Mouse (Mus musculus): ENCODE data around the gene Vmn1r215.
"Not testable (repeated sequence)": the region's sequence is repeated elsewhere in the genome, so short reads cannot be mapped to it uniquely, and the experiment has no call there.

Vmn1r215 gene

GRCm38 (mm10) chr13:23067725-23068124 lies at the start of gene Vmn1r215:
Gene Vmn1r215, plus strand, starts transcription at chr13:23068025.
- DNase-seq (ENCODE audit: extremely low read depth, insufficient read length, low spot score): no peak

- DNase-seq (ENCODE audit: extremely low read depth, insufficient read length, low spot score): no peak
Measured at GRCm38 (mm10) chr13:23018158-23018557, 49.7 kb upstream of the Vmn1r215 start.

GRCm38 (mm10) chr13:23024812-23025211 lies 43.0 kb upstream of the Vmn1r215 start:
- no peak for DNase-seq (ENCODE audit: extremely low read depth, insufficient read length, low spot score)

GRCm38 (mm10) chr13:23030118-23030517 lies 37.7 kb upstream of the Vmn1r215 start, which contains the start of gene Vmn1r214:
Gene Vmn1r214, plus strand, starts transcription at chr13:23030418.
- no peak for DNase-seq (ENCODE audit: extremely low read depth, insufficient read length, low spot score)

GRCm38 (mm10) chr13:23057778-23058177 lies 10.0 kb upstream of the Vmn1r215 start:
- no peak for DNase-seq (ENCODE audit: extremely low read depth, insufficient read length, low spot score)

- DNase-seq (ENCODE audit: extremely low read depth, insufficient read length, low spot score): no peak
Measured at GRCm38 (mm10) chr13:23069312-23069711, 1.5 kb downstream of the Vmn1r215 start.

GRCm38 (mm10) chr13:23094386-23094785 lies 26.6 kb downstream of the Vmn1r215 start:
- DNase-seq (ENCODE audit: extremely low read depth, insufficient read length, low spot score): no peak

- not testable (repeated sequence) for DNase-seq (ENCODE audit: extremely low read depth, insufficient read length, low spot score)
Measured at GRCm38 (mm10) chr13:23118126-23118525, 50.3 kb downstream of the Vmn1r215 start, which contains the start of gene Vmn1r217. Gene Vmn1r217, minus strand, starts transcription at chr13:23118226.

- DNase-seq (ENCODE audit: extremely low read depth, insufficient read length, low spot score): no peak
Measured at GRCm38 (mm10) chr13:23120611-23121010, 52.8 kb downstream of the Vmn1r215 start.

Measured in 3134 (cell line).